Mouse (Mus musculus) hematopoietic stem cell, adult 5-6 weeks (primary cell): Measurements from ENCODE around the gene Atp8a2. TPM values are rescaled to one million over a fixed set of nuclear protein-coding genes. Genes with fewer than 3 reads are reported as not detected.

Source experiments
- ATAC-seq, 2 experiments: fragments of 125-278 bp in 1 of 2; replicated peaks in 1 of 2; 2 replicates each; pipeline ENCODE4 v1.8.0; 2016 to 2017; ENCODE audit warnings: inconsistent platforms in 2 of 2, mild to moderate bottlenecking in 2 of 2, moderate number of reproducible peaks in 2 of 2, low read depth in 1 of 2, moderate TSS enrichment in 1 of 2; ENCODE audit not compliant: low FRiP score in 2 of 2, poor library complexity in 2 of 2, severe bottlenecking in 2 of 2, insufficient read depth in 1 of 2, low TSS enrichment in 1 of 2
- total RNA-seq: library from RNA; stranded (forward); fragments of 172-1452, 232-1000 nt; gene quantifications from 2 replicates; pipeline ENCODE4 v1.2.3, GENCODE M21; 2017

Gene Atp8a2
- total RNA-seq, 1 experiment from 2014 or later: 0.84 TPM

- ATAC-seq: no peak
Measured at GRCm38 (mm10) chr14:59793841-59794240, 403.1 kb downstream of the Atp8a2 start.

- ATAC-seq: no peak
Measured at GRCm38 (mm10) chr14:59783348-59784341, 413.3 kb downstream of the Atp8a2 start.

- no peak for ATAC-seq
Measured at GRCm38 (mm10) chr14:59780391-59780790, 416.6 kb downstream of the Atp8a2 start.

GRCm38 (mm10) chr14:59762227-59762626 lies 434.8 kb downstream of the Atp8a2 start:
- ATAC-seq: peak; percentile 42 to 45; a peak in 1 of 4 replicates

GRCm38 (mm10) chr14:59759900-59760493 lies 437.0 kb downstream of the Atp8a2 start:
- ATAC-seq: peak; percentile 56 to 61; a peak in 2 of 4 replicates

- no peak for ATAC-seq
Measured at GRCm38 (mm10) chr14:59759196-59759839, 437.7 kb downstream of the Atp8a2 start.

GRCm38 (mm10) chr14:59752401-59752800 lies 444.6 kb downstream of the Atp8a2 start:
- ATAC-seq: no peak

- no peak for ATAC-seq
Measured at GRCm38 (mm10) chr14:59750005-59750404, 447.0 kb downstream of the Atp8a2 start.

GRCm38 (mm10) chr14:59745676-59746075 lies 451.3 kb downstream of the Atp8a2 start:
- ATAC-seq: no peak

GRCm38 (mm10) chr14:59741752-59742151 lies 455.2 kb downstream of the Atp8a2 start:
- no peak for ATAC-seq

GRCm38 (mm10) chr14:59739446-59739845 lies 457.5 kb downstream of the Atp8a2 start:
- no peak for ATAC-seq

- no peak for ATAC-seq
Measured at GRCm38 (mm10) chr14:59737734-59738294, 459.2 kb downstream of the Atp8a2 start.

GRCm38 (mm10) chr14:59736861-59737700 lies 459.9 kb downstream of the Atp8a2 start:
- no peak for ATAC-seq

- ATAC-seq: no peak
Measured at GRCm38 (mm10) chr14:59730043-59730390, 467.0 kb downstream of the Atp8a2 start.

- ATAC-seq: no peak
Measured at GRCm38 (mm10) chr14:59729298-59730042, 467.5 kb downstream of the Atp8a2 start.

GRCm38 (mm10) chr14:59727016-59727415 lies 470.0 kb downstream of the Atp8a2 start:
- no peak for ATAC-seq
